ENCODE assay signal across 16 mouse cellular contexts in the genomic region with DNA sequence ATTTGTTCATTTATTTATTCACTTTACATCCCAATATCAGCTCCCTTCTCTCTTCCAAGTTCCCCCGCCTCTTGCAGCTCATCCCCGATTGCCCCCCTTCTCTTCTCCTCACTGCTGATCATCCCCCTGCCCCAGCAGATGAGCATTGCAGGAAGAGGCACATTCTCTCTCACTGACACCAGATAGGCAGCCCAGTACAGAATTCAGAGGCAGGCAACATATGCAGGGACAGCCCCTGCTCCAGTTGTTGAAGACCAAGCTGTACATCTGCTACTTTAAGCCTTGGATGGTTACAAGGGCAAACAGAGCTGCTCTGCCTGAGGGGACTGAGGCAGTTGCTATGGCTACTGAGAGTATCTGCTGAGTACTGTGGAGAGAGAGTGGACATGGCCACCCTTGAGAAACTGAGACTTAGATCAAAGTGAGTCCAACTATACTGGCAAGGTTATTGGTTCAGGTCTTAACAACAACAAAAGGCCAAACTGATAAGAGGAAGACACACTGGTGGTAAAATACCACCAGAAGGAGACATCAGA.
"Had no signal": no experiment of that assay in that cellular context is flagged by ENCODE, and none has a peak within 500 bp of the region (broad histone marks: within the 10 kb centered on the region; RNA-seq: fewer than 3 reads in every experiment).

No protein-coding gene starts in this region.

- H3K36me3 ChIP-seq: liver, embryonic 15.5 days; lung, embryonic 15.5 days; neural tube, embryonic 12.5 days; stomach, embryonic 15.5 days had no signal

- H3K4me2 ChIP-seq: liver, embryonic 15.5 days; lung, embryonic 15.5 days; midbrain, embryonic 13.5 days; neural tube, embryonic 12.5 days; stomach, embryonic 15.5 days had no signal

- ATAC-seq: liver, postnatal 0 days; lung, postnatal 0 days; midbrain, embryonic 13.5 days had no signal

- H3K9me3 ChIP-seq: liver, embryonic 15.5 days; lung, embryonic 15.5 days; midbrain, embryonic 13.5 days; neural tube, embryonic 12.5 days; stomach, embryonic 15.5 days had no signal

- H3K27ac ChIP-seq: liver, embryonic 15.5 days; lung, embryonic 15.5 days; macrophage; midbrain, embryonic 13.5 days; neural tube, embryonic 12.5 days; stomach, embryonic 15.5 days; stomach, postnatal 0 days had no signal

- DNase-seq: liver, postnatal 0 days; lung, adult 2 months; lung, postnatal 14 days; lung, postnatal 36 days; right cerebral cortex, postnatal 14 days; thymus, postnatal 14 days; thymus, postnatal 36 days had no signal

- H3K9ac ChIP-seq: liver, embryonic 15.5 days; liver, postnatal 0 days; lung, embryonic 15.5 days; midbrain, embryonic 13.5 days; neural tube, embryonic 12.5 days; stomach, embryonic 15.5 days had no signal

- H3K4me3 ChIP-seq: liver, embryonic 15.5 days; lung, embryonic 15.5 days; megakaryocyte, embryonic 14.5 days; midbrain, embryonic 13.5 days; neural tube, embryonic 12.5 days; stomach, embryonic 15.5 days had no signal

- H3K27me3 ChIP-seq: liver, embryonic 15.5 days; lung, embryonic 15.5 days; midbrain, embryonic 13.5 days; neural tube, embryonic 12.5 days; stomach, embryonic 15.5 days had no signal

- H3K4me1 ChIP-seq: liver, embryonic 15.5 days; lung, embryonic 15.5 days; megakaryocyte, embryonic 14.5 days; neural tube, embryonic 12.5 days; stomach, embryonic 15.5 days had no signal
